Mouse (Mus musculus): Measurements from ENCODE around the gene Amd1. TPM values are rescaled to one million over a fixed set of nuclear protein-coding genes. Genes with fewer than 3 reads are reported as not detected.

Amd1 gene
- polyA plus RNA-seq, 1 experiment from 2014 or later = 61.7 TPM

DNA sequence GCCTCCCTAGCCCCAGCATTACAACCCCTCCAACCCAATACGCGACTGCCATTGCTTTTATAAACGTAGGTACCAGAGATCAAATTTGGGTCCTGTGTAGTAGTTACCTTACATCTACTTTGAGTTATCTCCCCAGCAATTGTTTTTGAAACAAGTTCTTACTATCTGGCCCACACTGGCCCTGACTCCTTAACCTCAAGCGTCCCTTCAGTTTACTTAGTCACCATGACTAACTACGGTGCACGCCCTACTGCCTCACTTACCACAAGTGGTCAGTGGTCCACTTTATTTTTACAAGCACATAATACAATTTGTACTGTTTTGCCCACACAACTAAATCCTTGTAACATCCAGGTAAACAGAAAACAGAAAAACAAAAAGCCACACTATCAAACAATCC is 9.3 kb downstream of the Amd1 start:
- H3K36me3 ChIP-seq = peaks cover 38% of the 10 kb centered on the region
- ATAC-seq (ENCODE audit: insufficient number of reproducible peaks, insufficient read depth, low FRiP score, low TSS enrichment, low read depth) = no peak
- H3K9ac ChIP-seq = no peak overlapping the region
- whole genome bisulfite sequencing = 89% methylated on average over 6 of the region's 6 CpGs
- no peaks in the 10 kb centered on the region for H3K27me3 ChIP-seq
- no peaks in the 10 kb centered on the region for H3K9me3 ChIP-seq
- H3K4me3 ChIP-seq = no peak overlapping the region
- H3K4me2 ChIP-seq = no peak overlapping the region
- H3K4me1 ChIP-seq = peaks cover 10% of the 10 kb centered on the region; the same call in 1 of the 2 replicates
- H3K27ac ChIP-seq = no peak overlapping the region

DNA sequence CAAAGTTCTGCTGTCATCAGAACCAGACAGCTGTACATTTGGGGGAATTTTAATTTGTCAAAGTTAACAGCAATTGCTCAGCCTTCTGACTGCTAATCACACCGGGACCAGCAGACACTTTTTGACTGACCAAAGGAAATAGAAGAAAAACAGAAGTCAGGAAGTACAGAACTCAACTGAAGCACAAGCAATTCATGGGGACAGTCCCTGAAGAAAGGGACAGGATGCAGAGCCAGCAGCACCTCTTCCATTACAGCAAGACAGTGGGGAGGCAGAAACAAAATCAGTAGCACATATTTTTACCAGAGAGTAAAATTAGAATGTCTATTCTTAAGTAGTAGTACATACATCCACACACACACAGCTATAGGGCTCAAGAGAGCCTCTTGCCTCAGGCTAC is 15.2 kb downstream of the Amd1 start:
- Histone ChIP-seq H3K27ac (no peak overlapping the region), H3K36me3 (peaks cover 49% of the 10 kb centered on the region), H3K9me3 (peaks cover 3% of the 10 kb centered on the region; the same call in 1 of the 2 replicates), H3K4me1 (no peaks in the 10 kb centered on the region), H3K9ac (no peak overlapping the region), H3K4me2 (no peak overlapping the region), H3K4me3 (no peak overlapping the region), H3K27me3 (no peaks in the 10 kb centered on the region)
- ATAC-seq (ENCODE audit: insufficient number of reproducible peaks, insufficient read depth, low FRiP score, low TSS enrichment, low read depth) = no peak
- 82% methylated on average over 1 of the region's 1 CpGs for WGBS

DNA sequence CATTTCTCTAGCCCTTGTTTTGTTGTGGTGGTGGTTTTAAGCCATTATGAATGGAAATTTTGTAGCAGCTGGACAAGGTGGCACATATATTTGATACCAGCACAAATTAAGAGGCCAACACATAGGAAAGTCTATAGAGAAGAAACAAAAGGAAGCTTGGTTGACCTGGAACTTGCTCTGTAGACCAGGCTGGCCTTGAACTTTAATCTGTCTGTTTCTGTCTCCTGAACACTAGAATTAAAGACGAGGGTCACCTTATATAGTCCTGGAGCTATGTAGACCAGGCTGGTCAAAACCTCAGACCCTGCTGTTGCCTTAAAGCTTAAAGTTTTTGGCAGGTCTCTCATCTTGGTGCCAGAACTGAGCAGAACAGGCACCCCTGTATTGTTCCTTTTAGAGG is 16.4 kb downstream of the Amd1 start:
- ATAC-seq (ENCODE audit: insufficient number of reproducible peaks, insufficient read depth, low FRiP score, low TSS enrichment, low read depth) = no peak

DNA sequence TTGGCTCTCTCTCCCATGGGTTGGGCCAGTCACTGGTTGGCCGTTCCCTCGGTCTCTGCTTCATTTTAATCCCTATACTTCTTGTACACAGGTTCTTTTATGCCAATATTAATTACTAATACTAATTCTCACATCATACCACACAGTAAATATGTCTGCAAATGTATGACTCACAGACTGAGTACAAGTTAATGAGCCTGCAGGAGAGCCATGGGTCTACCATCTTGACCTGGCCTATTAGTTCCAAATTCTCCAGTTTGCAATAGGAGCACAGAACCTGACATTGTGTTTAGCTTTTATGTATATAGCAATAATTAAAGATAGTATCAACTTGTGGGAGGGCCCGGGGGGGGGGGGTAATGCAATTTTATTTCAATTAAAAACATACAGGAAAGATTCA is 17.0 kb downstream of the Amd1 start:
- no peak overlapping the region for H3K4me3 ChIP-seq
- 82% methylated on average over 3 of the region's 3 CpGs for WGBS
- peaks cover 3% of the 10 kb centered on the region; the same call in 1 of the 2 replicates for H3K9me3 ChIP-seq
- ATAC-seq (ENCODE audit: insufficient number of reproducible peaks, insufficient read depth, low FRiP score, low TSS enrichment, low read depth) = no peak
- H3K4me2 ChIP-seq = no peak overlapping the region
- no peak overlapping the region for H3K27ac ChIP-seq
- no peaks in the 10 kb centered on the region for H3K27me3 ChIP-seq
- peaks cover 35% of the 10 kb centered on the region for H3K36me3 ChIP-seq
- no peak overlapping the region for H3K9ac ChIP-seq
- no peaks in the 10 kb centered on the region for H3K4me1 ChIP-seq

More for the DNA sequence above, 16.4 kb downstream of the Amd1 start:
- 86% methylated on average over 1 of the region's 1 CpGs for WGBS
- Histone ChIP-seq H3K9ac (no peak overlapping the region), H3K4me1 (no peaks in the 10 kb centered on the region), H3K9me3 (peaks cover 3% of the 10 kb centered on the region; the same call in 1 of the 2 replicates), H3K36me3 (peaks cover 37% of the 10 kb centered on the region), H3K27ac (no peak overlapping the region), H3K4me3 (no peak overlapping the region), H3K4me2 (no peak overlapping the region), H3K27me3 (no peaks in the 10 kb centered on the region)

DNA sequence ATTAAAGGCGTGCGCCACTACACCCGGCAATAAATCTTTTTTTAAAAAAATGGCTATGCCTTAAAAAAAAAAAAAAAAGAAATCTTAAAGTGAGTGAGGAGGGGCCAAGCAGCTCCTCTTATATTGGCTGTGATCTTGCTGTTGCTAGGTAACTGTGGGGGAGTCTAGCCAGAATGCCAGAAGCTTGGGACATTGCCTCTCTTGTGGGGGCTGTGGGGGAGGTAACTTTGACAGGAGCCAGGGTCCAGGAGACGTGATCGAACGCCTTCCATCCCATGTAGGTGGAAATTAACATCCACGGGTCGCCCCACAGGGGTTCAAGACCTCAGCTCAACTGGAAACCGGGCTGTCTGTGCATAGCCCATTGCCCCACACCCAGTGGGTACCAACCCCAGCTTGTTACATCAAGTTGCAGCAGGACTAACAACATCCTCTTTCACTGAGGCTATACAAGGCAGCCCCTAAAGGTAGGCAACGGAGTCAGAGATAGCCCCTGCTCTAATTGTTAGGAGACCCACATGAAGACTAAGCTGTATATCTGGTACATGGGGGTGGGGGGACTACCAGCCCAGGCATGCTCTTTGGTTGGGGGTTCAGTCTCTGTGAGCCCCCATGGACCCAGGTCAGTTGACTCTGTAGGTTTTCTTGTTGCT is 17.7 kb downstream of the Amd1 start:
- WGBS = 86% methylated on average over 10 of the region's 10 CpGs
- peaks cover 3% of the 10 kb centered on the region; the same call in 1 of the 2 replicates for H3K9me3 ChIP-seq
- peaks cover 30% of the 10 kb centered on the region for H3K36me3 ChIP-seq
- no peaks in the 10 kb centered on the region for H3K4me1 ChIP-seq
- ATAC-seq (ENCODE audit: insufficient number of reproducible peaks, insufficient read depth, low FRiP score, low TSS enrichment, low read depth) = no peak
- H3K27me3 ChIP-seq = no peaks in the 10 kb centered on the region
- no peak overlapping the region for H3K9ac ChIP-seq
- H3K4me2 ChIP-seq = no peak overlapping the region
- no peak overlapping the region for H3K27ac ChIP-seq
- H3K4me3 ChIP-seq = no peak overlapping the region

DNA sequence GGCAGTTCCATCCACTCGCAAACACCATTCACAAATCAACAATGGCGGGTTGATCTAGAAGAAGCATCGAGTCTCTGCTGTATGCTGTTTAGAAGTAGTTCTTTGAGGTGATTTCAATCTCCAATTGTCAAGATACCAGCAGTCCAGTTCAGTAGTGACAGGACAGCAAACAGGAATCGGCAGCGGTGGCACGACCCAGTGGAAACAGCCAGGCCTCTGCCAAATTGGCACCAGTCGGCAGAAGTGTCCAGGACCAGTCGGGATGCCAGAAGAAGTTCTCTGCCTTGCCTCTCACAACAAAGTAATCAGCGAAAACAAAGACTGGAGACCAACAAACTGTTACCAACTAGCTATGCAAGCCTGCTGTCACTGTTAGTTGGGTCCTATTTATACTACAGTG is 18.4 kb downstream of the Amd1 start:
- WGBS = 93% methylated on average over 9 of the region's 9 CpGs
- H3K9ac ChIP-seq = no peak overlapping the region
- no peak overlapping the region for H3K27ac ChIP-seq

DNA sequence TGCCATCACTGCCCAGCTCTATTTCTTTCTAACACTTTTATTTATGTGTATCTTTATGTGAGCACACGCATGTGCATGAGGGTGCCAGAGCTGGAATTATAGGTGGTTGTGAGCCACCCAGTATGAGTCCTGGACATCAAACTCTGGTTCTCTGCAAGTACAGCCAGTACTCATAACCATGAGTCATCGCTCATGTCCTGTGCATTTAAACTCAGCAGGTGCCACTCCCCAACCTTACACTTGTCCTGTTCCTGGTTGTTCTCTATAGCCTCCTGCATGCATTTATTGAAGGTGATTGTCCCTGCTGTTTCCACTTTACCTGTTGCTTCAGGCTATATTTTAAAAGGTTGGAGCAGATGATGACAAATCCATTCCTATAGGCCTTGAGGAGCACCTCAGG is 20.4 kb downstream of the Amd1 start:
- no peak overlapping the region for H3K4me3 ChIP-seq
- WGBS = 94% methylated on average over 2 of the region's 2 CpGs
- no peak overlapping the region for H3K27ac ChIP-seq
- no peaks in the 10 kb centered on the region for H3K4me1 ChIP-seq
- no peaks in the 10 kb centered on the region for H3K27me3 ChIP-seq
- peaks cover 24% of the 10 kb centered on the region for H3K36me3 ChIP-seq
- no peak overlapping the region for H3K4me2 ChIP-seq
- no peak for ATAC-seq (ENCODE audit: insufficient number of reproducible peaks, insufficient read depth, low FRiP score, low TSS enrichment, low read depth)
- H3K9ac ChIP-seq = no peak overlapping the region
- peaks cover 3% of the 10 kb centered on the region; the same call in 1 of the 2 replicates for H3K9me3 ChIP-seq

More for the DNA sequence above, 18.4 kb downstream of the Amd1 start:
- no peaks in the 10 kb centered on the region for H3K27me3 ChIP-seq
- ATAC-seq (ENCODE audit: insufficient number of reproducible peaks, insufficient read depth, low FRiP score, low TSS enrichment, low read depth) = no peak
- peaks cover 3% of the 10 kb centered on the region; the same call in 1 of the 2 replicates for H3K9me3 ChIP-seq
- H3K36me3 ChIP-seq = peaks cover 30% of the 10 kb centered on the region
- no peaks in the 10 kb centered on the region for H3K4me1 ChIP-seq
- H3K4me3 ChIP-seq = no peak overlapping the region
- H3K4me2 ChIP-seq = no peak overlapping the region

DNA sequence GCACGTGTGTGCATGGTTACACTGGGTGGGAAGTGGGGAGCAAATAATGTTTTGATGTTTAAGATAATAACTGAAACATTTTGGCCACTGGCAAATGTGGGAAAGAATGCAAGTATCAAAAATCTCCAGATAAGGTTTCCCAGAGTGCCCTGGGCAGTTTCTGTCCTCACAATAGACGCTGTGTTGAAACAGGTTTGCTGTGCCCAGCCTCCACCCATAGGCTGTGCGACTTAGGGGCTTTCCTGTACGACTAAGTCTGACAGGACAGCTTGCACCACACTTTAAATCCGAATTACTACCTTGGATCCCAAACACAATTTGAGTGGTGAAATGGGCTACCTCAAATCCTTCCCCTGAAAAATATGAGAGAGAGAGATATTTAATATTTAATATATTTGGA is 23.7 kb downstream of the Amd1 start:
- Histone ChIP-seq H3K27ac (no peak overlapping the region), H3K4me1 (no peaks in the 10 kb centered on the region), H3K4me2 (no peak overlapping the region), H3K27me3 (no peaks in the 10 kb centered on the region), H3K4me3 (no peak overlapping the region), H3K9ac (no peak overlapping the region), H3K9me3 (no peaks in the 10 kb centered on the region), H3K36me3 (no peaks in the 10 kb centered on the region)
- no peak for ATAC-seq (ENCODE audit: insufficient number of reproducible peaks, insufficient read depth, low FRiP score, low TSS enrichment, low read depth)
- 31% methylated on average over 5 of the region's 5 CpGs for WGBS

DNA sequence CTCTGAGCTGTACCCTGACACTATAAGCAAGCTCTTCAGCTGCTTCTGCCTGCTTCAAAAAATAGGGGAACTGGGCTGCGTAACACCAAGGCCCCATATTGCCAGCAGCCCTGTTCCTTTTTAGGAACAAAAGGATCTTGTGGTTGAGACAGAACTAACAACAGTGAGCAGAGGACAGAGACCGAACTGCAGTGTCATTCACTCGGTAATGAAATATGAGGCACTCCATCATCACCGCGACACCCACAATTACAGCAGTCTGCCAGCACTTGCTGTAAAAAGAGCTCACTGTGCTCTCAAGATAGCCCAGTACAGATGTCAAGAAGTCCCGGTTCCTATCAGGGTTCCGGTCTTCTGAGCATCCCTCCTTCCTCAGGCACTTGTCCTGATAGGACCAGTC is 26.0 kb downstream of the Amd1 start:
- no peak overlapping the region; the same call in 1 of the 2 replicates for H3K27ac ChIP-seq
- 56% methylated on average over 7 of the region's 7 CpGs for WGBS
- H3K36me3 ChIP-seq = no peaks in the 10 kb centered on the region
- no peak overlapping the region for H3K4me3 ChIP-seq
- H3K9me3 ChIP-seq = no peaks in the 10 kb centered on the region
- H3K27me3 ChIP-seq = no peaks in the 10 kb centered on the region
- ATAC-seq (ENCODE audit: insufficient number of reproducible peaks, insufficient read depth, low FRiP score, low TSS enrichment, low read depth) = no peak
- no peak overlapping the region for H3K4me2 ChIP-seq
- H3K4me1 ChIP-seq = no peaks in the 10 kb centered on the region
- H3K9ac ChIP-seq = no peak overlapping the region

DNA sequence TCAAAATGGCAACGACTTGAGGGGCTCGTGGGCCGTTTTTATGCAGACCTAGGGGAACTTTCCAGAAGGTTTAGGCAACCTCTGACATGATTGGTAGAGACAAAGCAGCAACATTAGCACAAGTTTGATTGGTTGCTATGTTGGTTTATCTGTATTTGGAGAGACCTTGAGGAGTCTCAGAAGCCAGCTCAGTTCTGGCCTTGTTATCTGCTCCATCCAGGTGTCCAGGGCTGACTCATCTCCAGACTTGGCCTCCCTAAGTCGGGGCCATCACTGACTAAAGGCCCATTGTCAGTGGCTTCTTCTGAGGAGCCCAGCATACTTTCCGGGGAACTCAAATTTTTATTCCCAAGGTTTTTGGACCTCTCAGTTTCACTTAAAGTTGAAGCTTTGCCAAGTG is 28.0 kb downstream of the Amd1 start:
- Histone ChIP-seq H3K9ac (no peak overlapping the region), H3K27ac (no peak overlapping the region), H3K4me1 (no peaks in the 10 kb centered on the region), H3K27me3 (no peaks in the 10 kb centered on the region), H3K4me3 (no peak overlapping the region), H3K36me3 (no peaks in the 10 kb centered on the region), H3K4me2 (no peak overlapping the region), H3K9me3 (no peaks in the 10 kb centered on the region)
- WGBS = 72% methylated on average over 5 of the region's 5 CpGs
- ATAC-seq (ENCODE audit: insufficient number of reproducible peaks, insufficient read depth, low FRiP score, low TSS enrichment, low read depth) = no peak

DNA sequence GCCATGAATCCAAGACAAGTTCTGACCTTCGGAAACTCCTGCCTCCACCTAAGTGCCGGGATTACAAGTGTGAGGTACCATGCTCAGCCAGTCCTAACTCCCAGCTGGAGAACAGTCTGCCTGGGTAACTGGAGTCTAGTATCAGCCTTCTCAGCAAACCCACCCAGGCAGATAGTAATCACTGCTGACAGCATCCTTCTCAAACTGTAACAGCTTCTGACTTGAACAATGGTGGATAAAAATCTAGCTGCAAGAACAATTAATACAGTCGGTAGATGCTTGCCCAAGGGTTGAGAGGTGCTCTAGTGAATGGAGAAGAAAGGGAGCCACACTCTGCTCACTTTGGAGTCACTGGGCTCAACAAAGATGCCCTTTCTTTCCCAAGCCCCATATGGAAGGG is 30.8 kb downstream of the Amd1 start:
- Histone ChIP-seq H3K27me3 (no peaks in the 10 kb centered on the region), H3K36me3 (no peaks in the 10 kb centered on the region), H3K9ac (no peak overlapping the region), H3K27ac (no peak overlapping the region), H3K4me1 (no peaks in the 10 kb centered on the region), H3K4me3 (no peak overlapping the region), H3K4me2 (no peak overlapping the region), H3K9me3 (no peaks in the 10 kb centered on the region)
- no peak for ATAC-seq (ENCODE audit: insufficient number of reproducible peaks, insufficient read depth, low FRiP score, low TSS enrichment, low read depth)
- WGBS = 80% methylated on average over 3 of the region's 3 CpGs

DNA sequence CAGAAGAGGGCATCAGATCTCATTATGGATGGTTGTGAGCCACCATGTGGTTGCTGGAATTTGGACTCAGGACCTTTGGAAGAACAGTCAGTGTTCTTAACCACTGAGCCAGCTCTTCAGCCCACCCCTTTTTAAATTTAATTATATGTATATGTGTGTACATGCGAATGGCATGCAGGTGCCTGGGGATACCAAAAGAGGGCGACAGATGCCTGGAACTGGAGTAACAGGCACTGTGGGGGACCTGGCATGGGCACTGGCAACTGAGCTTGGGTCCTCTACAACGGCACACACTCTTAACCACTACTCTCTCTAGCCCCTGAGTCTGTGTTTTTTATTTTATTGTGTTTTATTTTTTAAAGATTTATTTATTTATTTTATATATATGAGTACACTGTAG is 37.1 kb downstream of the Amd1 start:
- Histone ChIP-seq H3K4me2 (no peak overlapping the region), H3K9me3 (no peaks in the 10 kb centered on the region), H3K27ac (no peak overlapping the region), H3K27me3 (no peaks in the 10 kb centered on the region), H3K9ac (no peak overlapping the region), H3K4me3 (no peak overlapping the region), H3K4me1 (0 out of 2 replicates have a peak, but pooled peaks cover 5% of the 10 kb centered on the region), H3K36me3 (no peaks in the 10 kb centered on the region)
- 85% methylated on average over 3 of the region's 3 CpGs for WGBS
- ATAC-seq (ENCODE audit: insufficient number of reproducible peaks, insufficient read depth, low FRiP score, low TSS enrichment, low read depth) = no peak
